Mouse (Mus musculus) heart, embryonic 16.5 days (tissue): Measurements from ENCODE around the gene Canx. TPM values are rescaled to one million over a fixed set of nuclear protein-coding genes. Genes with fewer than 3 reads are reported as not detected.
"Not testable (repeated sequence)": the region's sequence is repeated elsewhere in the genome, so short reads cannot be mapped to it uniquely, and the experiment has no call there.

Source experiments
- ATAC-seq: fragments of 200-750 bp; cut with Nextera tagmentation; replicated peaks from 2 replicates; pipeline ENCODE4 v1.8.0; 2017; ENCODE audit warnings: moderate number of reproducible peaks; ENCODE audit not compliant: insufficient read depth, low FRiP score; ENCODE audit errors: extremely low read depth
- H3K27ac ChIP-seq: fragments of 300-500 bp; sonication (generic); 2 replicates; pipeline ENCODE4 v1.5.1; 2014; ENCODE audit warnings: mild to moderate bottlenecking, low read length, control low read depth, moderate library complexity
- H3K27me3 ChIP-seq: fragments of 300-500 bp; sonication (generic); 2 replicates; pipeline ENCODE4 v1.6.1; 2014; ENCODE audit warnings: low read length, mixed read lengths; ENCODE audit not compliant: control insufficient read depth, insufficient read depth
- H3K36me3 ChIP-seq: fragments of 300-500 bp; sonication (generic); 2 replicates; pipeline ENCODE4 v1.6.1; 2014; ENCODE audit not compliant: control insufficient read depth, insufficient read depth
- H3K4me1 ChIP-seq: fragments of 300-500 bp; sonication (generic); 2 replicates; pipeline ENCODE4 v1.6.1; 2014; ENCODE audit warnings: low read length, mixed read lengths; ENCODE audit not compliant: control insufficient read depth, insufficient read depth
- H3K4me2 ChIP-seq: fragments of 300-500 bp; sonication (generic); 2 replicates; pipeline ENCODE4 v1.6.1; 2014; ENCODE audit warnings: low read depth, mild to moderate bottlenecking, control low read depth, low read length
- H3K4me3 ChIP-seq: fragments of 300-500 bp; sonication (generic); 2 replicates; pipeline ENCODE4 v1.5.1; 2014; ENCODE audit warnings: mild to moderate bottlenecking, control low read depth, low read length
- H3K9ac ChIP-seq: fragments of 300-500 bp; sonication (generic); 2 replicates; pipeline ENCODE4 v1.6.1; 2014; ENCODE audit warnings: low read length, control low read depth
- H3K9me3 ChIP-seq: fragments of 300-500 bp; sonication (generic); replicated peaks from 2 replicates; pipeline ENCODE4 v1.6.1; 2016; ENCODE audit warnings: low read length; ENCODE audit not compliant: control insufficient read depth
- WGBS: fragments of 180-500 bp; shearing (Covaris S2); extraction: QIAGEN DNeasy Blood & Tissue Kit; methylation state at CpG from one replicate; pipeline ENCODE4 v1.1.7; 2014; 5-methylcytosine and 5-hydroxymethylcytosine counted together
- polyA plus RNA-seq: library from polyadenylated mRNA; unstranded; fragments of >200 nt; fragmentation: Nextera tagmentation; extraction: Ambion mirVana; gene quantifications from 2 replicates; pipeline ENCODE4 v1.2.1, GENCODE M21; 2015

Canx gene
- polyA plus RNA-seq, 1 experiment from 2014 or later = 274 TPM

- peaks cover 34% of the 10 kb centered on the region for H3K4me1 ChIP-seq
- H3K4me2 ChIP-seq = no peak overlapping the region
- no peak for ATAC-seq
- H3K9me3 ChIP-seq = no peaks in the 10 kb centered on the region
- no peaks in the 10 kb centered on the region for H3K27me3 ChIP-seq
- no peak overlapping the region for H3K4me3 ChIP-seq
- H3K27ac ChIP-seq = no peak overlapping the region
- no peaks in the 10 kb centered on the region for H3K36me3 ChIP-seq
- no peak overlapping the region for H3K9ac ChIP-seq
These were observed 3.1 kb downstream of the Canx start for GRCm38 (mm10) chr11:50322345-50322744.

- H3K9me3 ChIP-seq = no peaks in the 10 kb centered on the region
- no peaks in the 10 kb centered on the region for H3K27me3 ChIP-seq
- H3K4me2 ChIP-seq = no peak overlapping the region
- 85% methylated on average over 6 of the region's 6 CpGs for WGBS
- no peak overlapping the region for H3K9ac ChIP-seq
- no peaks in the 10 kb centered on the region for H3K36me3 ChIP-seq
- ATAC-seq = no peak
- H3K4me3 ChIP-seq = no peak overlapping the region
- no peak overlapping the region for H3K27ac ChIP-seq
- peaks cover 30% of the 10 kb centered on the region for H3K4me1 ChIP-seq
These were observed 4.2 kb downstream of the Canx start for GRCm38 (mm10) chr11:50321239-50321638.

GRCm38 (mm10) chr11:50319343-50319742 is 6.1 kb downstream of the Canx start:
- 80% methylated on average over 4 of the region's 4 CpGs for WGBS
- not testable (repeated sequence) for H3K9ac ChIP-seq, H3K4me2 ChIP-seq, H3K27ac ChIP-seq, H3K36me3 ChIP-seq, H3K4me3 ChIP-seq, ATAC-seq, H3K27me3 ChIP-seq, H3K9me3 ChIP-seq
- H3K4me1 ChIP-seq = peaks cover 31% of the 10 kb centered on the region

GRCm38 (mm10) chr11:50312803-50313202 is 12.7 kb downstream of the Canx start:
- H3K27me3 ChIP-seq = no peaks in the 10 kb centered on the region
- peaks cover 23% of the 10 kb centered on the region for H3K36me3 ChIP-seq
- H3K4me1 ChIP-seq = peaks cover 6% of the 10 kb centered on the region; the same call in 1 of the 2 replicates
- H3K4me3 ChIP-seq = no peak overlapping the region
- no peak overlapping the region for H3K9ac ChIP-seq
- H3K9me3 ChIP-seq = no peaks in the 10 kb centered on the region
- H3K4me2 ChIP-seq = no peak overlapping the region
- 78% methylated on average over 2 of the region's 2 CpGs for WGBS
- H3K27ac ChIP-seq = no peak overlapping the region
- no peak for ATAC-seq

- Histone ChIP-seq H3K4me1 (no peaks in the 10 kb centered on the region), H3K27me3 (no peaks in the 10 kb centered on the region), H3K9ac (no peak overlapping the region), H3K27ac (no peak overlapping the region), H3K4me3 (no peak overlapping the region), H3K4me2 (no peak overlapping the region), H3K9me3 (no peaks in the 10 kb centered on the region), H3K36me3 (peaks cover 73% of the 10 kb centered on the region)
- 95% methylated on average over 2 of the region's 2 CpGs for WGBS
- ATAC-seq = no peak
These were observed 22.1 kb downstream of the Canx start for GRCm38 (mm10) chr11:50303406-50303805.

GRCm38 (mm10) chr11:50292190-50292855 is 33.1 kb downstream of the Canx start, which contains the start of gene Maml1:
Gene Maml1 (minus strand): TSS chr11:50292311.
- Histone ChIP-seq H3K4me2 (peak within 1 kb of the TSS; percentile 92), H3K4me3 (peak within 1 kb of the TSS; percentile 86), H3K9ac (peak within 1 kb of the TSS; percentile 93), H3K4me1 (peaks cover 17% of the 10 kb centered on the region), H3K27ac (peak within 1 kb of the TSS; percentile 97), H3K27me3 (no peaks in the 10 kb centered on the region), H3K36me3 (peaks cover 25% of the 10 kb centered on the region), H3K9me3 (no peaks in the 10 kb centered on the region)
- ATAC-seq = peak; percentile 99
- WGBS = under 1% methylated on average over 45 of the region's 45 CpGs

- Histone ChIP-seq H3K36me3 (peaks cover 18% of the 10 kb centered on the region), H3K27ac (peak overlapping the region; percentile 97), H3K9ac (peak overlapping the region; percentile 93), H3K9me3 (no peaks in the 10 kb centered on the region), H3K4me1 (peaks cover 17% of the 10 kb centered on the region), H3K4me2 (peak overlapping the region; percentile 92), H3K4me3 (peak overlapping the region; percentile 86), H3K27me3 (no peaks in the 10 kb centered on the region)
- under 1% methylated on average over 84 of the region's 85 CpGs for WGBS
- ATAC-seq = peak; percentile 42
These were observed 33.9 kb downstream of the Canx start for GRCm38 (mm10) chr11:50291321-50292165.

GRCm38 (mm10) chr11:50290486-50291225 is 34.8 kb downstream of the Canx start:
- peak overlapping the region; percentile 86 for H3K4me3 ChIP-seq
- peaks cover 16% of the 10 kb centered on the region for H3K36me3 ChIP-seq
- no peaks in the 10 kb centered on the region for H3K9me3 ChIP-seq
- peak overlapping the region; percentile 93 for H3K9ac ChIP-seq
- H3K27me3 ChIP-seq = no peaks in the 10 kb centered on the region
- no peak for ATAC-seq
- H3K4me1 ChIP-seq = peaks cover 17% of the 10 kb centered on the region
- peak overlapping the region; percentile 97 for H3K27ac ChIP-seq
- H3K4me2 ChIP-seq = peak overlapping the region; percentile 92
- WGBS = 10% methylated on average over 20 of the region's 20 CpGs
